Mouse (Mus musculus) liver, postnatal 0 days (tissue): ENCODE data around the gene Slc27a1.

ENCODE experiments used
- CTCF ChIP-seq: sonication (generic); IDR thresholded peaks from 2 replicates; pipeline ENCODE4 v1.5.1; 2016; ENCODE audit warnings: antibody characterized with exemption, low read depth
- EP300 ChIP-seq: IDR thresholded peaks from 2 replicates; pipeline ENCODE4 v1.6.1; 2016; ENCODE audit warnings: antibody characterized with exemption, low read depth, mild to moderate bottlenecking

DNA sequence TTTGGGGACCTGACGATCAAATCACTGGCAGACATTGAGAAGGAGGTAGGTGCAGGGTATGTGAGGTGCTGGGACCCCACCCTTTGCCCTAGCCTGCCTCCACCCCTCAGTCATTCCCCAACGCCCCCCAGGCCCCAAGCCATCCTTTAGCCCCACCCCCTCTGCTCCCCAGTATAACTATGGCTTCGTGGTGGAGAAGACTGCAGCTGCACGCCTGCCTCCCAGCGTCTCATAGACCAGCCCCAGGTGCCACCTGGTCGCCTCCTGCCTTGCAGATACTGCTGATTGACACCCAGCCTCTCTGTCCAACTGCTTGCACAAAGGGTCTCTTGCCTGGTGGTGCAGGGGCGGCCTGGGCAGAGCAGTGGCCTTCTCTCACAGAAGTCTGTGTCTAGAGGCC, 21.1 kb upstream of the Slc27a1 start:
- no peak for TF ChIP-seq CTCF
- no peak for TF ChIP-seq EP300
